Mouse (Mus musculus): Measurements from ENCODE around the gene Timm8b.

Gene Timm8b

DNA sequence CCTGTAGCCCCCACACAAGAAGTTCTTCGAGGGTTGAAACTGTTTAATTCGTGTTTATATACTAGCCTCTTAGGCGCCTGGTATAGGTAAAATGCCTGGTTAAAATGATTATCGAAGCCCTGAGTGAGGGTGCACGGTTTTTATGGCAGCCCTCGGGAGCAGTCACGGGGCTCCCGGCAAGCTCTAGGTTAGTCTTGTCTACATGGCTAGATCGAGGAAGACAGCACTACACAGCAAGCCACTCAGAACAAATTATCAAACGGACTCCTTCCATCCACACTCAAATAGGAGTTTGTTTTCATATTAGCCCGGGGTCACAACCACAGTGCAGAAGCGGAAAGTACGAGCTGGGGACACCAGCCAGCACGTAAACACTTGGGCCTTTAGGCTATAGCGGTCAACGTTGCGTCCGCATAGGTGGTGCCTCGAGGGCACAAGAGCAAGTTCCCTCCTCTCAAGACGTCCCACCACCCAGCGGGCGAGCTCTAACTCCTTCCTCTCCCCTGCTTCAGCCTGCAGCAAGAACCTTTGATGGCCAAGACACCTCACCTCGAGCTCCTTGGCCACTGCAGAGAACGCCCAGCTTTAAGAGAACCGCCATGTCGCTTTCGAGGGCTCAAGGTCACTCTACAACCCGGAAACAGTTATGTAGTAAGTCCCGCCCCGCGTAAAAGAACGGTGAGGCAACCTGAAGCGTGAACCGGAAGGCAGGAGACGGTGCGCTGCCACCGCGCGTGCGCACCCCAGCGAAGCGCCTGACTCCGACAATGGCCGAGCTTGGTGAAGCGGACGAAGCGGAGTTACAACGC lies at the start of gene Timm8b, which contains the start of gene Sdhd:
Timm8b (plus strand) TSS at position 722 of the 809 bp plus-strand sequence.
Sdhd (minus strand) TSS at position 624 of the 809 bp plus-strand sequence.
- peak; percentile 93 for DNase-seq (ENCODE audit: low spot score)

DNA sequence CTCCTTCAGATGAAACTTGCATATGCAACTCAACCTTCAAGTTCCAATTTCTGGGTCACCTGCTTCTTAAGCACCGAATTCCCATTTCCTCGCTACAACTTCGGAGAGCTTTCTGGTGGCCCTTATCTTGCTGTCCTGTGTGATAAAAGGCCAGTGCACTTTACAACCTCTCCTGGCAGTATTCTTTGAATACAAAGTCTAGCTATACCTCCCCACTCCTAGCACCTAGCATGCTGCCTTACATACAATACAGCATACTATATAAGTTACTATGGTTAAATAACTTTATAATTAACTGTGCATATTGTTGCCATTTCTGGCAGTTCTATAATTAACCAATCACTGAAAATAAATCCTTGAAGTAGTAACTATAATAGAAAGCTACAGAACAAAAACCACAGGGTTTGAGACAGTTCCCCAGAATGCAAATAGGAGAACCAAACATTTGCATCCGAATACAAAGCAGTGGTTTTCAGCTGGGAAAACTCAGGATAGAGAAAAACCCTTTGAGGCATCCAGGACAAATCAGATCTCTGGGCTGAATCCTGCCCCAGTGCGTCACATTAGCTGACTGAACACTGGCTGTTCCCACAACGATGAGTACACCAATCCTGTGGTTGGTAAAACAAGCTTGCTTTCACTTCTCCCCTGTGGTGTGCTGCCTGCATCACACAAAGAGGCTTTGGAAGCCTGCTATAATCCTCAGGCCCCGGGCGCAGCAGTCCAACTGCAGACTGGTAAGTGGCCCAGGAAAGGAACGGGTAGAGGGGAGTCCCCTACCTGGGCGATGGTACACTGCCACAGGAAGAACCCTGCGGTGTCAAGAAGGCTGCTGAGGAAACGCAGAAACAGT lies 49.2 kb upstream of the Timm8b start, which contains the start of gene Il18:
Il18 (plus strand) TSS at position 587 of the 853 bp plus-strand sequence.
- DNase-seq (ENCODE audit: low spot score) = peak; percentile 74

GRCm38 (mm10) chr9:50555094-50555446 lies 48.6 kb upstream of the Timm8b start, which contains the start of gene Bco2:
Bco2 (minus strand) TSS chr9:50555181.
- DNase-seq (ENCODE audit: low spot score) = no peak

DNA sequence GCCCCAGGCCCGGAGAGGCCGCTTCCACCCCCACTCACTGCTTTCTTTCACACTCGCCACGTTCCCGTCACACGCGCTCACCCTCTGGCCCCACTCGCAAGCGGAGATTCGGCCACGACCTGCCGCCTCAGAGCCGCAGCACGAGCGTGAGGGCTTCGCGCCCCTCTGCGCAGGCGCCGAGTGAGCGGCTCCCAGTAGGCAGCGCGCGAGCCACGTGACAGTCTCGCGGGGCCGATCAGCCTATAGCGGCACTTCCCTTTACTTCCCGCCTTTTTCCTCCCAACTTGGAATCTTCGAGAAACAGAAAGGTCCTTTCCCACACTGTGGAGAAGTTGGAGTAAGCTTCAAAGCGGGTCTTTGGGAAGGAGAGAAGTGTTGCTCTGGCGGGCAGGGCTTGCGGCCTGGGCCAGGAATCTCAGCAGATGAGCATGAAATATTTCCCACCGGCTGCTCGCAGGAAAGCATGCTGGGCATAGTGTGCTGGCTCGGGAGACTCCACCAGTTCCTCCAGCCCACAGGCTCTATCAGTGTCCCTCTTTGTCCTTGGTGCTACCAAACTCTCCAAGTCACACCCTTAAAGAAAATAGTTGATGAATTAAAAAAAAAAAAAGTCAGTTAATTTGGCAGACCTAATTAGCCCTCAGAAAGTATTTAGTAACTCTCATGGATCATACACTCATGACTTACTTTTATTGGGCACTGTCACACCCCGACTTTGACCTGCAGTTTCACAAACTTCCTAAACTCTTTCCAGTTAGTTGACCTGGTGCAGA lies 42.4 kb upstream of the Timm8b start, which contains the start of gene Tex12:
Tex12 (minus strand) TSS at position 181 of the 773 bp plus-strand sequence.
- DNase-seq (ENCODE audit: low spot score) = no peak

GRCm38 (mm10) chr9:50561918-50562360 lies 41.8 kb upstream of the Timm8b start:
- no peak for DNase-seq (ENCODE audit: low spot score)

- no peak for DNase-seq (ENCODE audit: low spot score)
Observed at GRCm38 (mm10) chr9:50565173-50565572, 38.5 kb upstream of the Timm8b start.

DNA sequence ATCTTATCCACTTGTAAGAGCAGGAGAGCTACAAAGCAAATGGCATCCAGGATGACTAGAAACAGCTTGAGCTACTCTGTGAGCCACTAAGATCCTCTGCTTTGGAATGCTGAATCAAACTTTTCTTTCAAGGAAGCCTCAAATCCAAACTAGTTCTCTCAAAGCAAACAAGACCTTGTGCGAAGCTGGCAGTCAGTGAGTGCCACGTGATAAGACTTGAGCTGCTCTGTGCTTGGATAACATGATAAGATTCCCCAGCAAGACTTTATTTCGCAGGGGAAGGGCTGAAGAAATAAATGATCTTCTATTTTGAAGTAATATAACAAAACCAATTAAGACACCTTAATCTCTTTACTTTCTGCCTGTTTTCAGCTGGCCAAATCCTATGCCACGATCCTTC lies 37.8 kb upstream of the Timm8b start:
- no peak for DNase-seq (ENCODE audit: low spot score)

- DNase-seq (ENCODE audit: low spot score) = no peak
Observed at GRCm38 (mm10) chr9:50567372-50567771, 36.3 kb upstream of the Timm8b start.

DNA sequence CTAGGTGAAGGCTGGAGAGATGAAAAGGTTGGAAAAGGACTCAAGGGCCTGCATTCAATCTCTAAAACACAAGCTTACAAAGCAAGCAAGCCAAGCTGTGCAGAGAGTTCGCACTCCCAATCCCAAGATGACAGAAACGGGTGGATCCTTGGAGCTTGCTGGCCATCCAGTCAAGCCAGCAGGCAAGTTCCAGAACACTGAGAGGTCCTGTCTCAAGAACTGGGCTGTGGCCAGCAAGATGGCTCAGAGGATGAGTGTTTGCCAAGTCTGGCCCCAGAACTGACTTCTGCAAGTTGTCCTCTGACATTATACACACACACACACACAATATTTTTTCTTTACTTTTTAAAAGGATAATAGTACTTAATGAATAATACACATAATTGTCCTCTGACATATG lies 35.8 kb upstream of the Timm8b start:
- no peak for DNase-seq (ENCODE audit: low spot score)

DNA sequence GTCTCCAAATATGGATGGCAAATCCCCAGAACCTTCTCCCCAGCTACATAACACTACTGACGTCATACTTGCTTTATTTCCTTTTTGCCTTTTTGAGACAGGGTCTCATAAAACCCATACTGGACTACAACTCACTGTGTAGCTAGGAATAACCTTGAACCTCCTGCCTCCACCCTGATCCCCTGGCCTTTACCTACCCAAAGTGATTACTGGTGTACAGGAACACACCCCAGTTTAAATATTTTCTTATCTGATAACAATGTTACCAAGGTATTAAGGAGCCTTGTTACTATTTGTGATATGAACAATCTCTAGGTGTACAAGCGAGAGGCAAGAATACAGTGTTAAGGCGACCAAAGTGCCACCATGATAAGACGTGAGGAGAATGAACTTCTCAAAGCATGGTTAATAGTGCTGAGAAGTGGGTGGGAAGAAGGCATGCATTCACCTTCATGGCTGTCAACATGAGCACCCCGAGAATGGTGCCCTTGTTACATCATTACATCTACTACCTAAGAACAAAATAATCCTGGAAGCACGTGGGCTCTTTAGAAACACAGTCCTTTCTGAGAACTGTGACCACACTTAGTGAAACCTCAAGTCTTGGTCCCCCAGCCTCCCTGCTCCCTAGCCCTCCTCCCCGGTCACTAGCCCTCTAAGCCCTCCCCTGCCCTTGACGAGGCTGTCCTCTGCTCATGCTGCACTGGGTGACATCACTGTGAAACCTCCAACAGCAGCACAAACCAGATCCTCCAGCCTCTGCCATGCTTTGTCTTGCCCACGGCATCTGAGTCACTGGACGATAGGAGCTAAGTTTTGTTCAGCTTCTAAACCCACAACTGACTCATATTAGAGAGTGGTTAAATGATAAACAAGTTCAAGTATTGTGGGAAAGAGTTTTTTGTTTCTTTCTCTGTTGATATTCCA lies 33.8 kb upstream of the Timm8b start:
- DNase-seq (ENCODE audit: low spot score) = no peak

- no peak for DNase-seq (ENCODE audit: low spot score)
Observed at GRCm38 (mm10) chr9:50580370-50580769, 23.3 kb upstream of the Timm8b start.

- no peak for DNase-seq (ENCODE audit: low spot score)
Observed at GRCm38 (mm10) chr9:50585145-50585818, 18.4 kb upstream of the Timm8b start.

DNA sequence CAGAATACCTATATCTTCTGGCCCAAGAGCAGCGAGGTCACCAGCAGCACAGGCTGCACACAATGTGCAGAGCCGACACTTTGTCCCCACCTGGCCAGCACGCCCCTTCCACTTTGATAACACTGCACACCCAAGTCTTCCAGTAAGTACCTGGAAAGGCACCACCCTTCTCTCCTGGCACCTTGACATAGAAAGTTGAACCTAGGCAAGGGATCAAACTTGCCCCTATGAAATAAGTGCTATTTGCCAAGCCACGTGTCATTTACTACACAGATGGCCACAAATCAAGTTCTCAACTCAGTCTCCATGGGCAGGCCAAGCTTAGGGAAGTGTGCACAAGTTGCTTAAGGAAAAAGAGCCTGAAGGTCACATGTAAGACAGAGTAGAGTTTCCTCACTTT lies 16.8 kb upstream of the Timm8b start:
- no peak for DNase-seq (ENCODE audit: low spot score)

DNA sequence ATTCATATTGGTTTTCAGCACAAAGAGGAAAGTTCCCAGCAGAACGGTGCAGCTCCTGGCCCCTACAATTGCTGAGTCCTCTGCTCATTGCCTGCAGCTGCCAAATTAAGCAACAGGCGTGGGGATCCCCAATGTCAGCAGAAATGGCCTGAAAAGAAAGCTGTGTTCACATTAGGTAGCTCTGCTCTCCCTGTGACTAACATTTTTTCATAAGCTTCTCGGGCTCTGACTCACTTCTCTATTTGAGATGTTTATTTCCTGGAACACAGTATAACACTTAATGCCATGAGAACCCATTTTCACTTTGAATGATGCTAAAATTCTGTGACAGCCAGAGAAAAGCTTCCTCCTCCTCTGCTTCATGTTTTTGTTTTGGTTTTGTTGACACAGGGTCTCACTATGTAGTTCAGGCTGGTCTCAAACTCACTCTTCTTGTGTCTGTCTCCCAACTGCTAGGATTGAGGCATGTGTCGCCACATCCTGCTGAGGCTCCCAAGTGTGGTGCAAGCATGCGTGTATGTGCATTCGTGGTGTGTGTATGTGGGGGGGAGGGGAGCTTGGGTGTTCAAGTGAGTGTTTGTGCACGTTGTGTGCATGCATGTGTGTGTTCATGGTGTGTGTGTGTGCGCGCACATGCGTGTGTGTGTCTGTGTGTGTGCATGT lies 12.7 kb upstream of the Timm8b start:
- DNase-seq (ENCODE audit: low spot score) = no peak

DNA sequence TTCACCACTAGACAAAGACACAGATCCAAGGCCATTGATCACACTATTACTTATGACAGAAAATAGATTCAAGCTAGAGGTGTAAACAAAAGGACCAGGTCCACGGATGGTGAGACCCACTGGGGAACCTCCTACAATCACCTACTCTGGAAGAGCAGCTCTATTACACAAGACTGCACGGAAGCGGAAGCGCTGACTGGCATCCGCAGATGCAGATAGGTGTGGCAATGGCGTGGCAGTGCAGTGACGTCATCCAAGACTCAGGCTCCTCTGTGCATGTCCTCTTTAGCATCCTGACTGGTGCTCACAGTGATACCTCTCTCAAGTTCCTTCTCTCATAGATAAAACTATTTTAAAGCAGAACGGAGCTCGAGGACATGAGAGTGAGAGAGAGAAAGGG lies 10.8 kb upstream of the Timm8b start:
- DNase-seq (ENCODE audit: low spot score) = no peak

DNA sequence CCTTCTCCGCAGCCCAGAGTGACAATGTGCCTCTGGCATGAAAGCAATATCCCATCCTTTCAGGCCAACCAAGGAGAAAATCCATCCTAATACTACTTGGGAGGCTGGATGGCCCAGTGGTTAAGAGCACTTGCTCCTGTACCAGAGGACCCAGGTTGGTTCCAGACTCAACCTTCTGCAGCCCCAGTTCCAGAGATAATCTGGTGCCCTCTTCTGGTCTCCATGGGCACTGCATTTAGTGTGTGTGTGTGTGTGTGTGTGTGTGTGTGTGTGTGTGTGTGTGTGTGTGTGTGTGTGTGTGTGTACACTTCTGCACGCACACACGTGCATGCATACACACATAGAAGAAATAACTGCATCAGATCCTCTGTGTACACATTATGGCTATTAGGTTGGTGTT lies 10.2 kb upstream of the Timm8b start:
- no peak for DNase-seq (ENCODE audit: low spot score)

GRCm38 (mm10) chr9:50594794-50595417 lies 8.8 kb upstream of the Timm8b start:
- DNase-seq (ENCODE audit: low spot score) = no peak

- no peak for DNase-seq (ENCODE audit: low spot score)
Observed at GRCm38 (mm10) chr9:50596973-50597372, 6.7 kb upstream of the Timm8b start.

- DNase-seq (ENCODE audit: low spot score) = no peak
Observed at GRCm38 (mm10) chr9:50601536-50601935, 2.2 kb upstream of the Timm8b start.

All from layer of hippocampus, adult 9-10 months (tissue).